Mouse (Mus musculus) right cerebral cortex, adult 2 months (tissue): ENCODE measurements around the gene C1qtnf5.

ENCODE experiments used
- DNase-seq, 2 experiments: peaks; one replicate each; pipeline ENCODE4 v3.0.0; 2021 to 2022; ENCODE audit warnings: low spot score in 2 of 2

Gene C1qtnf5

GRCm38 (mm10) chr9:44078955-44079756, 27.9 kb upstream of the C1qtnf5 start:
- peak in 1 of 2 experiments; percentile 54 for DNase-seq

- no peak for DNase-seq
Measured at GRCm38 (mm10) chr9:44079997-44080780, 26.9 kb upstream of the C1qtnf5 start.

- peak; percentile 65 to 68 for DNase-seq
Measured at GRCm38 (mm10) chr9:44080953-44081352, 26.1 kb upstream of the C1qtnf5 start.

- no peak for DNase-seq
Measured at GRCm38 (mm10) chr9:44081581-44081980, 25.5 kb upstream of the C1qtnf5 start.

- no peak for DNase-seq
Measured at GRCm38 (mm10) chr9:44082266-44082665, 24.8 kb upstream of the C1qtnf5 start.

GRCm38 (mm10) chr9:44083392-44084121, 23.5 kb upstream of the C1qtnf5 start:
- DNase-seq, result peak; percentile 83 to 86

- no peak for DNase-seq
Measured at GRCm38 (mm10) chr9:44084236-44084635, 22.8 kb upstream of the C1qtnf5 start.

GRCm38 (mm10) chr9:44084659-44085229, 22.3 kb upstream of the C1qtnf5 start:
- peak; percentile 86 to 90 for DNase-seq

GRCm38 (mm10) chr9:44085276-44085675, 21.8 kb upstream of the C1qtnf5 start:
- no peak for DNase-seq

GRCm38 (mm10) chr9:44085741-44086665, 21.0 kb upstream of the C1qtnf5 start:
- DNase-seq, result peak; percentile 70 to 78

- DNase-seq, result no peak
Measured at GRCm38 (mm10) chr9:44086960-44087359, 20.1 kb upstream of the C1qtnf5 start.

GRCm38 (mm10) chr9:44087761-44088455, 19.1 kb upstream of the C1qtnf5 start:
- peak; percentile 68 to 73 for DNase-seq

GRCm38 (mm10) chr9:44088877-44089608, 18.0 kb upstream of the C1qtnf5 start:
- no peak for DNase-seq

- peak; percentile 86 to 90 for DNase-seq
Measured at GRCm38 (mm10) chr9:44093612-44094503, 13.2 kb upstream of the C1qtnf5 start.

- DNase-seq, result no peak
Measured at GRCm38 (mm10) chr9:44094737-44095136, 12.3 kb upstream of the C1qtnf5 start.

- DNase-seq, result no peak
Measured at GRCm38 (mm10) chr9:44095781-44096180, 11.3 kb upstream of the C1qtnf5 start.

GRCm38 (mm10) chr9:44096536-44096935, 10.5 kb upstream of the C1qtnf5 start:
- DNase-seq, result peak; percentile 59 to 67

- DNase-seq, result no peak
Measured at GRCm38 (mm10) chr9:44101490-44101889, 5.6 kb upstream of the C1qtnf5 start, which contains the start of gene Mfrp. Gene Mfrp (plus strand): TSS chr9:44101729.
